Mouse (Mus musculus): ENCODE results near the gene Palm2.

Gene Palm2

GRCm38 (mm10) chr4:57513241-57513933 is 79.3 kb downstream of the Palm2 start:
- no peak for DNase-seq (ENCODE audit: low read depth)

- no peak for DNase-seq (ENCODE audit: low read depth)
These were observed 80.2 kb downstream of the Palm2 start for GRCm38 (mm10) chr4:57514003-57514937.

GRCm38 (mm10) chr4:57515356-57515755 is 81.3 kb downstream of the Palm2 start:
- no peak for DNase-seq (ENCODE audit: low read depth)

GRCm38 (mm10) chr4:57523456-57523855 is 89.4 kb downstream of the Palm2 start:
- no peak for DNase-seq (ENCODE audit: low read depth)

GRCm38 (mm10) chr4:57524461-57524860 is 90.4 kb downstream of the Palm2 start:
- DNase-seq (ENCODE audit: low read depth), result no peak

- no peak for DNase-seq (ENCODE audit: low read depth)
These were observed 91.4 kb downstream of the Palm2 start for GRCm38 (mm10) chr4:57525221-57526011.

- DNase-seq (ENCODE audit: low read depth), result no peak
These were observed 94.2 kb downstream of the Palm2 start for GRCm38 (mm10) chr4:57528296-57528695.

GRCm38 (mm10) chr4:57533686-57534085 is 99.6 kb downstream of the Palm2 start:
- no peak for DNase-seq (ENCODE audit: low read depth)

- DNase-seq (ENCODE audit: low read depth), result no peak
These were observed 100.2 kb downstream of the Palm2 start for GRCm38 (mm10) chr4:57534232-57534631.

GRCm38 (mm10) chr4:57535087-57535486 is 101.0 kb downstream of the Palm2 start:
- DNase-seq (ENCODE audit: low read depth), result peak; percentile 9

- no peak for DNase-seq (ENCODE audit: low read depth)
These were observed 104.1 kb downstream of the Palm2 start for GRCm38 (mm10) chr4:57538029-57538688.

GRCm38 (mm10) chr4:57543692-57544256 is 109.7 kb downstream of the Palm2 start:
- DNase-seq (ENCODE audit: low read depth), result no peak

- no peak for DNase-seq (ENCODE audit: low read depth)
These were observed 113.7 kb downstream of the Palm2 start for GRCm38 (mm10) chr4:57547785-57548184.

GRCm38 (mm10) chr4:57550216-57550615 is 116.2 kb downstream of the Palm2 start:
- DNase-seq (ENCODE audit: low read depth), result no peak

GRCm38 (mm10) chr4:57557102-57557501 is 123.1 kb downstream of the Palm2 start:
- no peak for DNase-seq (ENCODE audit: low read depth)

- no peak for DNase-seq (ENCODE audit: low read depth)
These were observed 125.4 kb downstream of the Palm2 start for GRCm38 (mm10) chr4:57559438-57559837.

- no peak for DNase-seq (ENCODE audit: low read depth)
These were observed 126.0 kb downstream of the Palm2 start for GRCm38 (mm10) chr4:57560010-57560409.

GRCm38 (mm10) chr4:57561055-57561454 is 127.0 kb downstream of the Palm2 start:
- DNase-seq (ENCODE audit: low read depth), result no peak

- DNase-seq (ENCODE audit: low read depth), result no peak
These were observed 131.2 kb downstream of the Palm2 start for GRCm38 (mm10) chr4:57565283-57565682.

GRCm38 (mm10) chr4:57565811-57566210 is 131.8 kb downstream of the Palm2 start:
- no peak for DNase-seq (ENCODE audit: low read depth)

- no peak for DNase-seq (ENCODE audit: low read depth)
These were observed 133.7 kb downstream of the Palm2 start, which contains the start of gene Pakap for GRCm38 (mm10) chr4:57567666-57568206. Gene Pakap, plus strand, starts transcription at chr4:57568179.
